Mouse (Mus musculus): ENCODE measurements around the gene Grhl1.

- TF ChIP-seq FLI1 (IDR thresholded peaks at IDR 0.05; ENCODE audit: low read length), result no peak
- TF ChIP-seq GATA1 (IDR thresholded peaks at IDR 0.05; ENCODE audit: borderline replicate concordance, low read length), result no peak
Measured at GRCm38 (mm10) chr12:24592956-24593672, 21.0 kb downstream of the Grhl1 start.
